Mouse (Mus musculus) intestine, postnatal 0 days (tissue): Measurements from ENCODE around the gene Baiap3. TPM values are rescaled to one million over a fixed set of nuclear protein-coding genes. Genes with fewer than 3 reads are reported as not detected.

Experiments used
- ATAC-seq: fragments of 200-750 bp; cut with Nextera tagmentation; 2 replicates; pipeline ENCODE4 v1.8.0; 2017; ENCODE audit warnings: mild to moderate bottlenecking, moderate TSS enrichment, moderate library complexity
- H3K27ac ChIP-seq: fragments of 300-500 bp; sonication (generic); 2 replicates; pipeline ENCODE4 v1.5.1; 2014; ENCODE audit warnings: mild to moderate bottlenecking, low read depth, low read length, moderate library complexity
- H3K27me3 ChIP-seq: fragments of 300-500 bp; sonication (generic); replicated peaks from 2 replicates; pipeline ENCODE4 v1.6.1; 2014; ENCODE audit warnings: low read length, mixed read lengths; ENCODE audit not compliant: control insufficient read depth, insufficient read depth
- H3K36me3 ChIP-seq: fragments of 300-500 bp; sonication (generic); 2 replicates; pipeline ENCODE4 v1.6.1; 2014; ENCODE audit warnings: mild to moderate bottlenecking, moderate library complexity; ENCODE audit not compliant: control insufficient read depth, insufficient read depth
- H3K4me1 ChIP-seq: fragments of 300-500 bp; sonication (generic); replicated peaks from 2 replicates; pipeline ENCODE4 v1.6.1; 2014; ENCODE audit warnings: antibody characterized with exemption, low read length, mixed read lengths; ENCODE audit not compliant: control insufficient read depth, insufficient read depth
- H3K4me2 ChIP-seq: fragments of 300-500 bp; sonication (generic); replicated peaks from 2 replicates; pipeline ENCODE4 v1.6.1; 2014; ENCODE audit warnings: low read depth, mild to moderate bottlenecking, moderate library complexity
- H3K4me3 ChIP-seq: fragments of 300-500 bp; sonication (generic); 2 replicates; pipeline ENCODE4 v1.5.1; 2014; ENCODE audit warnings: low read depth, low read length
- H3K9ac ChIP-seq: fragments of 300-500 bp; sonication (generic); 2 replicates; pipeline ENCODE4 v1.6.1; 2014; ENCODE audit warnings: mild to moderate bottlenecking, low read depth, low read length
- H3K9me3 ChIP-seq: fragments of 300-500 bp; sonication (generic); 2 replicates; pipeline ENCODE4 v1.6.1; 2016; ENCODE audit warnings: mixed run types; ENCODE audit not compliant: control insufficient read depth
- CTCF ChIP-seq: sonication (generic); IDR thresholded peaks from 2 replicates; pipeline ENCODE4 v1.5.1; 2016; ENCODE audit warnings: low read depth, mild to moderate bottlenecking, control low read depth, antibody characterized with exemption, moderate library complexity
- WGBS: fragments of 180-500 bp; shearing (Covaris S2); extraction: QIAGEN DNeasy Blood & Tissue Kit; methylation state at CpG from one replicate; pipeline ENCODE4 v1.1.7; 2014; 5-methylcytosine and 5-hydroxymethylcytosine counted together
- polyA plus RNA-seq: library from polyadenylated mRNA; unstranded; fragments of >200 nt; fragmentation: Nextera tagmentation; extraction: Ambion mirVana; gene quantifications from 2 replicates; pipeline ENCODE4 v1.2.1, GENCODE M21; 2015

Baiap3 gene
- polyA plus RNA-seq, 1 experiment from 2014 or later, result 0.86 TPM

- H3K4me3 ChIP-seq, result no peak overlapping the region
- H3K9me3 ChIP-seq, result no peaks in the 10 kb centered on the region
- ATAC-seq, result 0 out of 2 replicates have a peak, but pooled peaks have one; percentile 26
- no peak overlapping the region for H3K27ac ChIP-seq
- H3K27me3 ChIP-seq, result no peaks in the 10 kb centered on the region
- H3K4me1 ChIP-seq, result no peaks in the 10 kb centered on the region
- H3K9ac ChIP-seq, result no peak overlapping the region
- H3K4me2 ChIP-seq, result no peak overlapping the region
- 17% methylated on average over 3 of the region's 3 CpGs for WGBS
- TF ChIP-seq CTCF, result peak; percentile 98
- no peaks in the 10 kb centered on the region for H3K36me3 ChIP-seq
Measured at GRCm38 (mm10) chr17:25285033-25285432, 28.9 kb upstream of the Baiap3 start.

- no peak for TF ChIP-seq CTCF
- WGBS, result 23% methylated on average over 11 of the region's 11 CpGs
- no peak overlapping the region for H3K9ac ChIP-seq
- peak; percentile 91 for ATAC-seq
- H3K27ac ChIP-seq, result no peak overlapping the region
- H3K36me3 ChIP-seq, result no peaks in the 10 kb centered on the region
- H3K4me2 ChIP-seq, result peak overlapping the region; percentile 35; the same call in 1 of the 2 replicates
- H3K4me1 ChIP-seq, result no peaks in the 10 kb centered on the region
- H3K4me3 ChIP-seq, result no peak overlapping the region
- no peaks in the 10 kb centered on the region for H3K9me3 ChIP-seq
- no peaks in the 10 kb centered on the region for H3K27me3 ChIP-seq
Measured at GRCm38 (mm10) chr17:25282133-25282532, 26.0 kb upstream of the Baiap3 start.

GRCm38 (mm10) chr17:25275833-25276232, 19.7 kb upstream of the Baiap3 start:
- ATAC-seq, result no peak
- 0 out of 2 replicates have a peak, but pooled peaks cover 4% of the 10 kb centered on the region for H3K4me1 ChIP-seq
- H3K27ac ChIP-seq, result no peak overlapping the region
- WGBS, result 93% methylated on average over 3 of the region's 3 CpGs
- H3K9ac ChIP-seq, result no peak overlapping the region
- no peaks in the 10 kb centered on the region for H3K9me3 ChIP-seq
- no peak overlapping the region for H3K4me3 ChIP-seq
- H3K4me2 ChIP-seq, result no peak overlapping the region
- no peaks in the 10 kb centered on the region for H3K36me3 ChIP-seq
- no peak for TF ChIP-seq CTCF
- no peaks in the 10 kb centered on the region for H3K27me3 ChIP-seq

- Histone ChIP-seq H3K36me3 (no peaks in the 10 kb centered on the region), H3K4me1 (0 out of 2 replicates have a peak, but pooled peaks cover 4% of the 10 kb centered on the region), H3K4me3 (peak within 1 kb of the TSS; percentile 96), H3K9me3 (no peaks in the 10 kb centered on the region), H3K27ac (peak within 1 kb of the TSS; percentile 98), H3K9ac (peak within 1 kb of the TSS; percentile 98), H3K27me3 (no peaks in the 10 kb centered on the region), H3K4me2 (peak within 1 kb of the TSS; percentile 83)
- ATAC-seq, result no peak
- 78% methylated on average over 9 of the region's 9 CpGs for WGBS
- TF ChIP-seq CTCF, result no peak
Measured at GRCm38 (mm10) chr17:25274571-25275346, 18.6 kb upstream of the Baiap3 start, which contains the start of gene Ube2i. TSS of gene Ube2i (minus strand) at chr17:25274622.

- H3K4me1 ChIP-seq, result 0 out of 2 replicates have a peak, but pooled peaks cover 4% of the 10 kb centered on the region
- peak overlapping the region; percentile 98 for H3K27ac ChIP-seq
- ATAC-seq, result peak; percentile 90
- H3K4me3 ChIP-seq, result peak overlapping the region; percentile 96
- peak overlapping the region; percentile 83 for H3K4me2 ChIP-seq
- peaks cover 4% of the 10 kb centered on the region for H3K36me3 ChIP-seq
- H3K9ac ChIP-seq, result peak overlapping the region; percentile 98
- H3K27me3 ChIP-seq, result no peaks in the 10 kb centered on the region
- peak; percentile 87 for TF ChIP-seq CTCF
- under 1% methylated on average over 40 of the region's 45 CpGs for WGBS
- H3K9me3 ChIP-seq, result no peaks in the 10 kb centered on the region
Measured at GRCm38 (mm10) chr17:25273706-25274501, 17.7 kb upstream of the Baiap3 start.
